Mouse (Mus musculus) ES-E14 (cell line): ENCODE results near the gene Kcnt2. TPM values are rescaled to one million over a fixed set of nuclear protein-coding genes. Genes with fewer than 3 reads are reported as not detected.

Experiments
- DNase-seq: peaks from one replicate; pipeline ENCODE4 v3.0.0-alpha.2; 2013; ENCODE audit warnings: low read depth, low spot score
- H3K27ac ChIP-seq: 2 replicates; pipeline ENCODE4 v1.5.1; 2012; ENCODE audit warnings: low read depth, mild to moderate bottlenecking, low read length, moderate library complexity, mixed read lengths; ENCODE audit not compliant: poor library complexity, insufficient read depth, severe bottlenecking
- H3K36me3 ChIP-seq: 2 replicates; pipeline ENCODE4 v1.6.1; 2012; ENCODE audit warnings: mild to moderate bottlenecking, low read length, moderate library complexity, mixed read lengths; ENCODE audit not compliant: control insufficient read depth, poor library complexity, insufficient read depth, severe bottlenecking
- H3K4me1 ChIP-seq, 2 experiments: fragments of 150-350 bp in 1 of 2; sonication (generic) in 1 of 2; 2 replicates each; pipeline ENCODE4 v1.6.1; 2012; ENCODE audit warnings: low read length in 2 of 2, mild to moderate bottlenecking in 1 of 2, mixed read lengths in 1 of 2; ENCODE audit not compliant: control insufficient read depth in 2 of 2, insufficient read depth in 2 of 2, poor library complexity in 1 of 2
- H3K4me3 ChIP-seq, 2 experiments: fragments of 150-350 bp in 1 of 2; sonication (generic) in 1 of 2; 2 replicates each; pipeline ENCODE4 v1.5.1; 2012; ENCODE audit warnings: low read length in 2 of 2, low read depth in 1 of 2, mild to moderate bottlenecking in 1 of 2, mixed read lengths in 1 of 2; ENCODE audit not compliant: insufficient read depth in 1 of 2, poor library complexity in 1 of 2, severe bottlenecking in 1 of 2
- H3K9ac ChIP-seq: 2 replicates; pipeline ENCODE4 v1.6.1; 2012; ENCODE audit warnings: low read depth, mild to moderate bottlenecking, low read length, mixed read lengths; ENCODE audit not compliant: poor library complexity, insufficient read depth, severe bottlenecking
- H3K9me3 ChIP-seq: fragments of 150-350 bp; sonication (generic); 2 replicates; pipeline ENCODE4 v1.6.1; 2012; ENCODE audit warnings: low read depth, mild to moderate bottlenecking, low read length; ENCODE audit not compliant: control insufficient read depth, insufficient read depth
- CHD2 ChIP-seq: IDR thresholded peaks from 2 replicates; pipeline ENCODE4 v1.6.1; 2014; ENCODE audit warnings: mild to moderate bottlenecking, low read depth, low read length, inconsistent platforms
- HCFC1 ChIP-seq: IDR thresholded peaks from 2 replicates; pipeline ENCODE4 v1.6.1; 2012; ENCODE audit warnings: low read length, inconsistent platforms, borderline replicate concordance; ENCODE audit not compliant: insufficient read depth
- MAFK ChIP-seq: IDR thresholded peaks from 2 replicates; pipeline ENCODE4 v1.6.1; 2014; ENCODE audit warnings: mild to moderate bottlenecking, low read depth, low read length, inconsistent platforms; ENCODE audit not compliant: insufficient read depth
- ZC3H11A ChIP-seq: IDR thresholded peaks from 2 replicates; pipeline ENCODE4 v1.6.1; 2012; ENCODE audit warnings: low read depth, mild to moderate bottlenecking, inconsistent platforms, low read length, borderline replicate concordance
- ZNF384 ChIP-seq: IDR thresholded peaks from 2 replicates; pipeline ENCODE4 v1.6.1; 2012; ENCODE audit warnings: low read depth, low read length, inconsistent platforms
- in situ Hi-C, 2 experiments: fragments of 600-800 bp; cut with MboI; formaldehyde crosslinking; loops; one replicate each; pipeline ENCODE4 v1.15.1; 2025; ENCODE audit warnings: low sequenced_read_pairs in 2 of 2, inconsistent platforms in 1 of 2; ENCODE audit not compliant: unreplicated experiment in 2 of 2
- total RNA-seq: library from RNA; depleted of rRNA; stranded (reverse); fragments of 300-350 nt; gene quantifications from 2 replicates; pipeline ENCODE4 v1.2.3, GENCODE M21; 2012

Kcnt2 gene
- total RNA-seq, 1 experiment = 1.2 TPM

DNA sequence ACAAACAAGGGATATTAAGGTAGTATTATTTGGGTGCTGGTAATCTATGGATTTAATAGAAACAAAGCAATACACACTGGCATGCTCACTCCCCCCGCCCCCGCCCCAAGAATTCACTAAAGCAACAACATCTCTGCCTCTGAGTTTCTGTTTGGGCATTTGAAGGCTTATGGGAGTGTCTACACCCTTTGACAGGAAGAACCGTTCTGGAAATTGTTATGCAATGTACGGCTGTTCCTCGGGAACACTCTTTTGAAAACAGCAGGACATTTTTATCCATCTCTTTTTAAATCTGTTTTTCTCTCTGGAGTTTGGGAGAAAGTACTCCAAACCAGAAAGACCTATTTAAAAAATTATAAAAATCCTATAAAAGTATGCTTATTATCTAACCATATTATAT lies 192.2 kb downstream of the Kcnt2 start:
- H3K27ac ChIP-seq = no peak overlapping the region
- H3K9me3 ChIP-seq = no peaks in the 10 kb centered on the region
- in situ Hi-C loops = no loop called here
- DNase-seq = no peak
- H3K4me3 ChIP-seq = no peak overlapping the region
- H3K36me3 ChIP-seq = no peaks in the 10 kb centered on the region
- H3K4me1 ChIP-seq = peaks cover 3 to 10% of the 10 kb centered on the region in 2 experiments
- TF ChIP-seq CHD2 = no peak
- TF ChIP-seq HCFC1 = no peak
- no peak for TF ChIP-seq ZNF384
- TF ChIP-seq MAFK = no peak
- TF ChIP-seq ZC3H11A = no peak
- H3K9ac ChIP-seq = no peak overlapping the region

- in situ Hi-C loops = no loop called here
- H3K4me3 ChIP-seq = no peak overlapping the region
- no peaks in the 10 kb centered on the region for H3K9me3 ChIP-seq
- no peak overlapping the region for H3K9ac ChIP-seq
- H3K27ac ChIP-seq = no peak overlapping the region
- H3K36me3 ChIP-seq = no peaks in the 10 kb centered on the region
- TF ChIP-seq CHD2 (no peak), HCFC1 (no peak), ZNF384 (no peak), MAFK (no peak), ZC3H11A (no peak)
- no peak for DNase-seq
- no peaks in the 10 kb centered on the region for H3K4me1 ChIP-seq
Observed at GRCm38 (mm10) chr1:140443904-140444303, 197.9 kb downstream of the Kcnt2 start.

GRCm38 (mm10) chr1:140444394-140444793 lies 198.4 kb downstream of the Kcnt2 start:
- Histone ChIP-seq H3K4me1 (no peaks in the 10 kb centered on the region), H3K9me3 (no peaks in the 10 kb centered on the region), H3K36me3 (no peaks in the 10 kb centered on the region), H3K27ac (no peak overlapping the region), H3K4me3 (no peak overlapping the region), H3K9ac (no peak overlapping the region)
- DNase-seq = no peak
- TF ChIP-seq ZNF384 = no peak
- TF ChIP-seq ZC3H11A = no peak
- no peak for TF ChIP-seq HCFC1
- no peak for TF ChIP-seq MAFK
- TF ChIP-seq CHD2 = no peak
- in situ Hi-C loops = no loop called here

GRCm38 (mm10) chr1:140451461-140451860 lies 205.5 kb downstream of the Kcnt2 start:
- TF ChIP-seq MAFK (no peak), CHD2 (no peak), ZNF384 (no peak), HCFC1 (no peak), ZC3H11A (no peak)
- Histone ChIP-seq H3K27ac (no peak overlapping the region), H3K9ac (no peak overlapping the region), H3K9me3 (no peaks in the 10 kb centered on the region), H3K36me3 (no peaks in the 10 kb centered on the region), H3K4me1 (peaks cover 0 to 3% of the 10 kb centered on the region in 2 experiments; a peak in 1 of 4 replicates), H3K4me3 (no peak overlapping the region)
- in situ Hi-C loops = no loop called here
- no peak for DNase-seq

GRCm38 (mm10) chr1:140451924-140452323 lies 206.0 kb downstream of the Kcnt2 start:
- peaks cover 0 to 3% of the 10 kb centered on the region in 2 experiments; a peak in 1 of 4 replicates for H3K4me1 ChIP-seq
- H3K36me3 ChIP-seq = no peaks in the 10 kb centered on the region
- no peak for DNase-seq
- TF ChIP-seq ZC3H11A (no peak), ZNF384 (no peak), CHD2 (no peak), MAFK (no peak), HCFC1 (no peak)
- no peak overlapping the region for H3K4me3 ChIP-seq
- no peaks in the 10 kb centered on the region for H3K9me3 ChIP-seq
- in situ Hi-C loops = no loop called here
- no peak overlapping the region for H3K27ac ChIP-seq
- no peak overlapping the region for H3K9ac ChIP-seq
